Mouse (Mus musculus) heart, adult 2 months (tissue): ENCODE results near the gene Azgp1.

Experiments
- CTCF ChIP-seq: fragments of 200-600 bp; IDR thresholded peaks from 2 replicates; pipeline ENCODE4 v1.8.1; 2022; ENCODE audit warnings: antibody characterized with exemption, mild to moderate bottlenecking, moderate library complexity
- EP300 ChIP-seq: fragments of 200-500 bp; IDR thresholded peaks from 2 replicates; pipeline ENCODE4 v1.6.1; 2011; ENCODE audit warnings: low read depth, low read length, control low read depth; ENCODE audit not compliant: insufficient read depth
- POLR2A ChIP-seq: fragments of 200-500 bp; IDR thresholded peaks from 2 replicates; pipeline ENCODE4 v1.6.1; 2011; ENCODE audit warnings: mild to moderate bottlenecking, low read depth, low read length, control low read depth; ENCODE audit not compliant: insufficient read depth

DNA sequence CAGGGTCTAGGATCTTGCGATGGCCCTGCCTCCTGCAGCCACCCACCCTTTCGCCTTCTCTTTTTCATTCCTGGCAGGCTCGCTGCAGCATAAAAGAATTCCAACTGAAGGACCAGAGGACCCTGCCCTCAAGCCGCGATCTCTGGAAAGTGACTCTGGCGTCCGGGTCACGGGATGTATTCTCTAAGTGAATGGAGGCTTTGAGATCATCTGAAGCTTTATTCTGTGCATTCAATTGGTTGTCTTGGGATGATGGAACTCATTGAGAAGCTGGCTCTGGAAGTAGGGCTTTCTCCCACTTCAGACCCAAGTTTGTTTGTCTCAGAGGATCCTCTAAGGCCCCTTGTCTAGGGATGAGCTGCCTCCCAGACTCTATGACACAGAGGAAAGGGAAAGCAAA is 18.4 kb upstream of the Azgp1 start, which contains the start of gene Gjc3:
- no peak for TF ChIP-seq CTCF
- no peak for TF ChIP-seq POLR2A
- no peak for TF ChIP-seq EP300
